Mouse (Mus musculus) myocyte (in vitro differentiated cells): ENCODE results near the gene Polr2c.

Experiments used
- CEBPB ChIP-seq: IDR thresholded peaks from 2 replicates; pipeline ENCODE4 v1.6.1; 2011; ENCODE audit warnings: mild to moderate bottlenecking, moderate library complexity; ENCODE audit not compliant: poor library complexity, insufficient read depth, severe bottlenecking
- E2F4 ChIP-seq: IDR thresholded peaks from one replicate; pipeline ENCODE4 v1.6.1; 2011; ENCODE audit warnings: mild to moderate bottlenecking, control low read depth, moderate library complexity; ENCODE audit not compliant: insufficient read depth
- MAX ChIP-seq: IDR thresholded peaks from one replicate; pipeline ENCODE4 v1.6.1; 2011; ENCODE audit warnings: low read depth, mild to moderate bottlenecking, control low read depth
- MYOD1 ChIP-seq, 3 experiments: IDR thresholded peaks; one replicate each; pipeline ENCODE4 v1.6.1; 2011; ENCODE audit warnings: control low read depth in 2 of 3, low read depth in 2 of 3, mild to moderate bottlenecking in 2 of 3, moderate library complexity in 1 of 3; ENCODE audit not compliant: insufficient read length in 2 of 3, control insufficient read depth in 1 of 3
- MYOG ChIP-seq, 3 experiments: IDR thresholded peaks; one replicate each; pipeline ENCODE4 v1.6.1; 2011; ENCODE audit warnings: control low read depth in 2 of 3, low read depth in 2 of 3, mild to moderate bottlenecking in 2 of 3; ENCODE audit not compliant: insufficient read length in 2 of 3, control insufficient read depth in 1 of 3, insufficient read depth in 1 of 3
- POLR2A ChIP-seq: IDR thresholded peaks from one replicate; pipeline ENCODE4 v1.6.1; 2011; ENCODE audit warnings: low read depth, mild to moderate bottlenecking, control low read depth, moderate library complexity; ENCODE audit not compliant: insufficient read length
- POLR2AphosphoS2 ChIP-seq: IDR thresholded peaks from one replicate; pipeline ENCODE4 v1.6.1; 2011; ENCODE audit warnings: low read depth, control low read depth; ENCODE audit not compliant: insufficient read length
- REST ChIP-seq: IDR thresholded peaks from one replicate; pipeline ENCODE4 v1.6.1; 2011; ENCODE audit warnings: mild to moderate bottlenecking, control low read depth, moderate library complexity; ENCODE audit not compliant: insufficient read depth, insufficient read length
- SRF ChIP-seq: IDR thresholded peaks from one replicate; pipeline ENCODE4 v1.6.1; 2011; ENCODE audit warnings: low read depth; ENCODE audit not compliant: control insufficient read depth, insufficient read length
- TCF12 ChIP-seq: IDR thresholded peaks from one replicate; pipeline ENCODE4 v1.6.1; 2011; ENCODE audit warnings: mild to moderate bottlenecking, control low read depth; ENCODE audit not compliant: poor library complexity, insufficient read depth, severe bottlenecking
- TCF3 ChIP-seq: IDR thresholded peaks from one replicate; pipeline ENCODE4 v1.6.1; 2011; ENCODE audit warnings: low read depth, control low read depth; ENCODE audit not compliant: insufficient read length
- USF1 ChIP-seq: IDR thresholded peaks from one replicate; pipeline ENCODE4 v1.6.1; 2011; ENCODE audit warnings: low read depth, mild to moderate bottlenecking, control low read depth, moderate library complexity

- TF ChIP-seq E2F4 (no peak), TCF12 (no peak), POLR2A (no peak), CEBPB (no peak), MYOD1 (IDR thresholded peaks at IDR 0.05; ENCODE audit: control insufficient read depth in 1 of 3, insufficient read length in 2 of 3, low read depth in 2 of 3) (no peak), REST (no peak), POLR2AphosphoS2 (no peak), MAX (no peak), USF1 (no peak), TCF3 (no peak), MYOG (IDR thresholded peaks at IDR 0.05; ENCODE audit: control insufficient read depth in 1 of 3, insufficient read depth in 1 of 3, insufficient read length in 2 of 3, low read depth in 2 of 3) (no peak), SRF (no peak)
Measured at GRCm38 (mm10) chr8:94916311-94916959, 59.2 kb downstream of the Polr2c start.
